Mouse (Mus musculus) intestine, postnatal 0 days (tissue): ENCODE data around the gene Ifit1bl2. TPM values are rescaled to one million over a fixed set of nuclear protein-coding genes. Genes with fewer than 3 reads are reported as not detected.
A peak's percentile ranks its signal among the peaks of the same experiment; 100 is the strongest.

Source experiments
- ATAC-seq: fragments of 200-750 bp; cut with Nextera tagmentation; 2 replicates; pipeline ENCODE4 v1.8.0; 2017; ENCODE audit warnings: mild to moderate bottlenecking, moderate TSS enrichment, moderate library complexity
- H3K27ac ChIP-seq: fragments of 300-500 bp; sonication (generic); 2 replicates; pipeline ENCODE4 v1.5.1; 2014; ENCODE audit warnings: mild to moderate bottlenecking, low read depth, low read length, moderate library complexity
- H3K27me3 ChIP-seq: fragments of 300-500 bp; sonication (generic); replicated peaks from 2 replicates; pipeline ENCODE4 v1.6.1; 2014; ENCODE audit warnings: low read length, mixed read lengths; ENCODE audit not compliant: control insufficient read depth, insufficient read depth
- H3K36me3 ChIP-seq: fragments of 300-500 bp; sonication (generic); 2 replicates; pipeline ENCODE4 v1.6.1; 2014; ENCODE audit warnings: mild to moderate bottlenecking, moderate library complexity; ENCODE audit not compliant: control insufficient read depth, insufficient read depth
- H3K4me1 ChIP-seq: fragments of 300-500 bp; sonication (generic); replicated peaks from 2 replicates; pipeline ENCODE4 v1.6.1; 2014; ENCODE audit warnings: antibody characterized with exemption, low read length, mixed read lengths; ENCODE audit not compliant: control insufficient read depth, insufficient read depth
- H3K4me2 ChIP-seq: fragments of 300-500 bp; sonication (generic); replicated peaks from 2 replicates; pipeline ENCODE4 v1.6.1; 2014; ENCODE audit warnings: low read depth, mild to moderate bottlenecking, moderate library complexity
- H3K4me3 ChIP-seq: fragments of 300-500 bp; sonication (generic); 2 replicates; pipeline ENCODE4 v1.5.1; 2014; ENCODE audit warnings: low read depth, low read length
- H3K9ac ChIP-seq: fragments of 300-500 bp; sonication (generic); 2 replicates; pipeline ENCODE4 v1.6.1; 2014; ENCODE audit warnings: mild to moderate bottlenecking, low read depth, low read length
- H3K9me3 ChIP-seq: fragments of 300-500 bp; sonication (generic); 2 replicates; pipeline ENCODE4 v1.6.1; 2016; ENCODE audit warnings: mixed run types; ENCODE audit not compliant: control insufficient read depth
- CTCF ChIP-seq: sonication (generic); IDR thresholded peaks from 2 replicates; pipeline ENCODE4 v1.5.1; 2016; ENCODE audit warnings: low read depth, mild to moderate bottlenecking, control low read depth, antibody characterized with exemption, moderate library complexity
- WGBS: fragments of 180-500 bp; shearing (Covaris S2); extraction: QIAGEN DNeasy Blood & Tissue Kit; methylation state at CpG from one replicate; pipeline ENCODE4 v1.1.7; 2014; 5-methylcytosine and 5-hydroxymethylcytosine counted together
- polyA plus RNA-seq: library from polyadenylated mRNA; unstranded; fragments of >200 nt; fragmentation: Nextera tagmentation; extraction: Ambion mirVana; gene quantifications from 2 replicates; pipeline ENCODE4 v1.2.1, GENCODE M21; 2015

The Ifit1bl2 gene
- polyA plus RNA-seq: 128 and 134 TPM in 2 replicates

GRCm38 (mm10) chr19:34640623-34641022 lies at the start of gene Ifit1bl2, which contains the start of gene Ifit1:
Gene Ifit1bl2, minus strand, starts transcription at chr19:34640743.
Gene Ifit1, plus strand, starts transcription at chr19:34640871.
- peak; percentile 74 for ATAC-seq
- H3K4me3 ChIP-seq: peak within 1 kb of the TSS; percentile 24

GRCm38 (mm10) chr19:34685530-34685929 lies 45.0 kb upstream of the Ifit1bl2 start:
- ATAC-seq: 0 out of 2 replicates have a peak, but pooled peaks have one; percentile 25
- H3K36me3 ChIP-seq: no peaks in the 10 kb centered on the region
- H3K27ac ChIP-seq: no peak overlapping the region
- H3K9ac ChIP-seq: no peak overlapping the region
- H3K9me3 ChIP-seq: no peaks in the 10 kb centered on the region
- no peaks in the 10 kb centered on the region for H3K4me1 ChIP-seq
- H3K4me3 ChIP-seq: no peak overlapping the region
- no peak overlapping the region for H3K4me2 ChIP-seq
- WGBS: 88% methylated on average over 1 of the region's 1 CpGs
- TF ChIP-seq CTCF: no peak
- H3K27me3 ChIP-seq: no peaks in the 10 kb centered on the region

More at GRCm38 (mm10) chr19:34640623-34641022, at the start of gene Ifit1bl2, which contains the start of gene Ifit1:
- Histone ChIP-seq H3K4me1 (0 out of 2 replicates have a peak, but pooled peaks cover 3% of the 10 kb centered on the region), H3K27ac (peak within 1 kb of the TSS; percentile 41), H3K9me3 (no peaks in the 10 kb centered on the region), H3K27me3 (no peaks in the 10 kb centered on the region), H3K4me2 (peak within 1 kb of the TSS; percentile 65), H3K9ac (peak within 1 kb of the TSS; percentile 43), H3K36me3 (no peaks in the 10 kb centered on the region)
- WGBS: 9% methylated on average over 4 of the region's 4 CpGs
- 0 out of 2 replicates have a peak, but pooled peaks have one; percentile 9 for TF ChIP-seq CTCF

DNA sequence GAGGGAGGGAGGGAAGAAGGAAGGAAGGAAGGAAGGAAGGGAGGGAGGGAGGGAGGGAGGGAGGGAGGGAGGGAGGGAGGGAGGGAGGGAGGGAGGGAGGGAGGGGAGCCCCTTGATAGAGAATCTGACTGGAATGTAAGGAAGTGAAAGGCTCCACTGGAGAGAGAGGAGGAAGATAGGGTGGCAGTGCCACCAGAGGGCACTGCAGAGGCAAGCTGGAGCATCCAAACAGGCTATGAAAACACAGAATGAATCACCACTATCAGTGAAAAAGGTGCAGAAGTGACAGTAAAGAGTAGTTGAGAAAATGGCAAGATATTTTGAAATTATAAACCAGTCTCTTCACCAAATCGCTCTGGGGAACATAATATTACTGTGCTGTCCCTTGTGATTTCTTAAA lies 44.3 kb upstream of the Ifit1bl2 start:
- Histone ChIP-seq H3K4me2 (no peak overlapping the region), H3K9me3 (no peaks in the 10 kb centered on the region), H3K9ac (no peak overlapping the region), H3K27me3 (no peaks in the 10 kb centered on the region), H3K36me3 (no peaks in the 10 kb centered on the region), H3K27ac (no peak overlapping the region), H3K4me3 (no peak overlapping the region), H3K4me1 (no peaks in the 10 kb centered on the region)
- 74% methylated on average over 1 of the region's 1 CpGs for WGBS
- ATAC-seq: no peak
- TF ChIP-seq CTCF: peak; percentile 84

DNA sequence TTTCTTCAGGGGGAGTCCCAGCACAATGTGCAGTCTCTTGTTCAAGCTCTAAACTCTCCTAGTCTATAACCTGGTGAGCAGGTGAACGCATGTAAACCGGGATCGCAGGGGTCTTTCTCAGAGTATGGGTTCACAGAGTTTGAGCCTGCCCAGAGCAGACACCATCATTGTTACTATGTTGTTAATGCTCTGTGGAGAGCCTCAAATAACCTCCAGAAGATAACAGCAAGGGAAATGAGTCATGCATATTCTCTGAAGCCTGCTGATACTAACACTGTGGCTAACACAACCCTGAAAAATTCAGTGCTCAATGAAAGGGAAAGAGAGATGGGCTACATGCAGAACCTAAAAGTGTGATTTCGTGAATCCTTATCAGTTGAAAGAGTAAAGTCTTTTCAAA lies 37.9 kb upstream of the Ifit1bl2 start:
- H3K27ac ChIP-seq: no peak overlapping the region
- no peak for TF ChIP-seq CTCF
- no peak for ATAC-seq
- WGBS: 84% methylated on average over 4 of the region's 4 CpGs
- no peaks in the 10 kb centered on the region for H3K4me1 ChIP-seq
- no peaks in the 10 kb centered on the region for H3K9me3 ChIP-seq
- H3K4me3 ChIP-seq: no peak overlapping the region
- H3K36me3 ChIP-seq: no peaks in the 10 kb centered on the region
- H3K27me3 ChIP-seq: no peaks in the 10 kb centered on the region
- no peak overlapping the region for H3K4me2 ChIP-seq
- no peak overlapping the region for H3K9ac ChIP-seq

- Histone ChIP-seq H3K27ac (no peak overlapping the region), H3K4me1 (no peaks in the 10 kb centered on the region), H3K4me2 (no peak overlapping the region), H3K4me3 (no peak overlapping the region), H3K27me3 (no peaks in the 10 kb centered on the region), H3K9me3 (no peaks in the 10 kb centered on the region), H3K36me3 (no peaks in the 10 kb centered on the region), H3K9ac (no peak overlapping the region)
- no peak for ATAC-seq
- TF ChIP-seq CTCF: no peak
- 56% methylated on average over 7 of the region's 7 CpGs for WGBS
Observed at GRCm38 (mm10) chr19:34673476-34673875, 32.9 kb upstream of the Ifit1bl2 start.

GRCm38 (mm10) chr19:34666127-34666526 lies 25.6 kb upstream of the Ifit1bl2 start:
- no peak for ATAC-seq
- Histone ChIP-seq H3K4me2 (no peak overlapping the region), H3K9ac (no peak overlapping the region), H3K27ac (no peak overlapping the region), H3K27me3 (no peaks in the 10 kb centered on the region), H3K4me3 (no peak overlapping the region), H3K9me3 (no peaks in the 10 kb centered on the region), H3K4me1 (no peaks in the 10 kb centered on the region), H3K36me3 (no peaks in the 10 kb centered on the region)
- under 1% methylated on average over 5 of the region's 5 CpGs for WGBS
- peak; percentile 93 for TF ChIP-seq CTCF
